Mouse (Mus musculus) cerebellum, adult 2 months (tissue): ENCODE data around the gene Slc27a3.

Source experiments
- CTCF ChIP-seq: fragments of 200-500 bp; IDR thresholded peaks from 2 replicates; pipeline ENCODE4 v1.5.1; 2011; ENCODE audit warnings: low read depth, mild to moderate bottlenecking, control low read depth, low read length, moderate library complexity, borderline replicate concordance; ENCODE audit not compliant: insufficient read depth
- POLR2A ChIP-seq: fragments of 200-500 bp; IDR thresholded peaks from 2 replicates; pipeline ENCODE4 v1.6.1; 2011; ENCODE audit warnings: low read length, control low read depth, borderline replicate concordance; ENCODE audit not compliant: insufficient read depth

- no peak for TF ChIP-seq CTCF
- no peak for TF ChIP-seq POLR2A
Measured at GRCm38 (mm10) chr3:90374368-90374767, 15.4 kb downstream of the Slc27a3 start.
